Mouse (Mus musculus) spleen, adult 18-20 months (tissue): Measurements from ENCODE around the gene Cdt1.

Experiments
- DNase-seq, 2 experiments: peaks; one replicate each; pipeline ENCODE4 v3.0.0; 2022; ENCODE audit warnings: mixed read lengths in 2 of 2

Gene Cdt1

DNA sequence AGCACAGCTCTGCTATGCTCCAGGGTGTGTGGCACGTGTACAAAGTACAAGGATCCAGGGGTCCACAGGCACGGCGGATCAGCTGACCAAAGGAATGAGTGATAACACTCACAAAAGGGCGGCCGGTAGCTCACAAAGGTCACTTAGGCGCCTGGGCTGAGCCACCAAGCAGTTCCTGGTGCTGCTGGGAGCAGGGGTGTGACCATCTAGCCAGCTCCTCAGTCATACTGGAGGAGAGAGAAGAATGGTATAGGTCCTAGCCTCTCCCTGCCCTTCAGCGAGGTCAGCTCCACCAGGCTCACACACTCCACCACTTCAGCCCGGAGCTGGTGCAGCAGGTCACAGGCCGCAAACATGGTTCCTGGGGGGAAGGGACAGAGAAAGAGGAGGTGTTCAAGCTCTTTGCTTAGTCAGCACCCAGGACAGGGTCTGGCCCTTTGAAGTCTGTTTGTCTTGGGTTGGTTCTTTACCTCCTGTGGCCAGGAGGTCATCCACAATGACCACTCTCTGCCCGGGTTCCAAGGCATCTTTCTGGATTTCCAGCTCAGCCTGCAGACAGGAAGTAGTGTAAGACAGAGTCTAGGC, 6.9 kb downstream of the Cdt1 start:
- DNase-seq = no peak

DNA sequence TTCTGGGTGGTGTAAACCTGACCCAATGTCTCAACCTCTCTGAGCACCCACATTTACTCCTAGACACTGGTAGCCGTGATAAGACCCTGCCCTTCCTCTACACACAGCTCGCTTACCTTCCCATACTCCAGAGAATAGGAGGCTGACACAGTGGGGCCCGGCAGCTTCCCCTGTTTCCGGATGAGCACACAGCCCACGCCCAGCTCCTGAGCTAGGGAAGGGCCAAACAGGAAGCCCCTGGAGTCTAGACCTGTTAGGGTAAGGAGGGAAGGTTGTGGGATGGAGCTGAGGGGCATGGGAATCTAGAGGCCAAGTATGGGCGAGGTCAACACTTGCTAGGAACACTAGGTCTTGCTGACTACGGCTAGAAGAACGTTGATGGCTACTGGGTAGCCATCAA, 7.5 kb downstream of the Cdt1 start:
- no peak for DNase-seq

DNA sequence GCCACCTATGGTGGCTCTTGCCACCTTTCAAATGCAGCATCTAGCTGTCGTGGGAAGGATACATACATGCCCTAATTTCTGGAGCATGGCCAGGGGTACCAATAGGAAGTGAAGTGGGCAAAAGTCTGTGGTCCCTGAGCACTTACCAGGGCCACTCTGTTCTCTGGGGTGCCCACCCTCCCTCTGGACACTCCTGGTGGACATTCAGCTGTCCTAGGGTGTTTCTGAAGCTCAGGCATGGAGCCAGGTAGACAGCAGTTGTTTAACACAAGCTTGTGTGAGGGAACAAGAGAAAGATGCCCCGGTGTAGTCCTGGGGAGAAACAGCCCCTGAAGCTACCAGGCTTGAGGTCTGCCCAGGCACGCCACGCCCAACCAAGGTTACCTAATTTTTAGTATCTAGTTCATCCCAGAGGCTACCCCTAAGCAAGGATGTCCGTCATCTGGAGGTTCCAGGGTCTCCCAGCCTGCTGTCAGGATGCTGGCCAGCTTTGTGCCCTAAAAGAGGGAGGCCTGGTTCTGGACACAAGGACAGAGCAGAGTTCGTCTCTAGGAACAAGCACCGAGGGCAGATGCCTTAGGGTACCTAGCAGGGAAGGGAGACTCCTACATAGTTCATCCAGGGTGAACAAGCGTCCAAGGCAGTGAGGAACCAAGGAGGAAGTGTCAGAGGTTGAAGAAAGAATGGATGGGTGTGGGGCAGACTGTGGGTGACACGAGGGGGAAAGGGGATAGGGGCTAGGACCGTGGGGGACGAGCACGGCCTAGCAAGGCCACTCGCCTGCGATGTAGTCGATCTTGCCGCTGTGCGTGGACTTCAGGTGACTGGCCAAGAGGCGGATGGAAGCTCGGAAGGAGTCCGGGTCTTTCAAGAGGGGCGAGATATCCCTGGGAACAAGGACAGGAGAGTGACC, 8.2 kb downstream of the Cdt1 start:
- DNase-seq = no peak

DNA sequence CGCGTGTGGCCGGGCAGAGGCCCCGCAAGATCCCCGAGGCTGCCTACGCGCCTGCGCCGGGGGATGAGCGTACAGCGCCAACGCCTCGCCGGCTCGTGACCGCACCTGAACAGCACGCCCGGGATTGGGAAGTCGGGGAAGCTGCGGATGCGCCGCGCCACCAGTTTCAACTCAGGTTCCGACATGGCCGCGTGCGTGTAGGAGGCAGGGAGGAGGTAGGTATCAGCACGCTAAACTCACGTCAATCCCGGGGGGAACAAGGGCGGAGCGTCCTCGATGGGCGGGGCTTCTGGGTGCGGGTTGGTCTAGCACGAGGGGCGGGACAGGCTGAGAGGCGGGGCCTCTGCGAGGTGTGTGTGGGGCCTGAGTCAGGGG, 8.8 kb downstream of the Cdt1 start, which contains the start of gene Aprt:
TSS of gene Aprt (minus strand) at position 262 of the 375 bp plus-strand sequence.
- DNase-seq = peak; percentile 95 to 98

DNA sequence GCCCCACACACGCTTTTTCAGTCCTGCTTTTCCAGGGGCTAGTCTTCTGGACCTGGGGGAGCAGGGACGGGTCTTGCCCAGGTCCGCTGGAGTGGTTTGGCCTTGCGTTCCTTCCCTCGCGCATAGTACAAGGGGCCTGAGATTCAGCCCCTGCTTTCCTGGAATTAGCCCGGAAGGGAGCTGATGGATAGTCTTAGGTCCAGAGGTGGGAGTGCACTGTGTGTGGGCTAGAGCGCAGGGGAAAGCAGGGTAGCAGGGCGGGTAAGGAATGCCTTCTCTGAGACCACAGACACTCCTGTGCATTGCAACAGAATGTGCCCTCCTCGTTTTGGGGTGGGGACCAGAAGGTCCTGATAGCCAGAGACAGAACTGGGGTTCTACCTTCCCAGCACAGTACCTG, 9.3 kb downstream of the Cdt1 start:
- no peak for DNase-seq

DNA sequence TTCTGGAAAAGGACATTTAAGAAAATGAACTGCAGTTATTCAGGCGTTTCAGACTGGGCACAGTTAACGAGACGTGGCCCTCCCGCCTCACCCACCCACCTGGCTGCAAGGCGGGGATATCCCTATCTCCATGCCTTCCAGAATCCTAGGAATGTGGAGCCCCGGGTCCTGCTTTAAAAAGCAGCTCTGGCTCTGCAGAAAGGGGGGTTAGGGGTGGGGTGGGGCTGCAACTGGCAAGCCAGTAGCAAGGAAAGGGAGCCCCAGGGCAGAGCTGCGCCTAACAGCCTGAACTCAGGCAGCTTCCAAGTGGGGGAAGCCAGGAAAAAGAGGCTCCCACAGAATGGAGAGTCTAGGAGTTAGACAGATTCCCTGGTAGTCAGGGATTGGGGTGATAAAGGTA, 11.4 kb downstream of the Cdt1 start:
- DNase-seq = no peak

DNA sequence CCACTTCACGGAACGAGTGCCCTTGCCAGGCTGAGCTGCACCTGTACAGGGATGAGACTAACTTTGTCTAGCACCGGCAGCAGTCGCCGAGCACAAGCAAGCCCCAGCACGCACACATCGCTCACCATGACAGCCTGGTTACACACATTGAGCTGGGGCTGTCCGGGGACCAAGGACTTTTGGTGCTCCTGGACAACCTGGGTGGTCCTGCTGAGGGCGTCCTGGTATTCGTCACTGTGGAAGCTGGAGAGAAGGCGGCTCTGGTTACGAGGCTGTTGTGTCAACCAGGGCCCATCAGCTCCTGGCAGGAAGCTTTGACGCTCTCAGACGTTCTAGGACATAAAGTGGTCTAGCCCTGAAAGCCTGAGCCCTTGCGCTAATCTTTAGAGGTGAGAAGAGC, 13.1 kb downstream of the Cdt1 start:
- no peak for DNase-seq

DNA sequence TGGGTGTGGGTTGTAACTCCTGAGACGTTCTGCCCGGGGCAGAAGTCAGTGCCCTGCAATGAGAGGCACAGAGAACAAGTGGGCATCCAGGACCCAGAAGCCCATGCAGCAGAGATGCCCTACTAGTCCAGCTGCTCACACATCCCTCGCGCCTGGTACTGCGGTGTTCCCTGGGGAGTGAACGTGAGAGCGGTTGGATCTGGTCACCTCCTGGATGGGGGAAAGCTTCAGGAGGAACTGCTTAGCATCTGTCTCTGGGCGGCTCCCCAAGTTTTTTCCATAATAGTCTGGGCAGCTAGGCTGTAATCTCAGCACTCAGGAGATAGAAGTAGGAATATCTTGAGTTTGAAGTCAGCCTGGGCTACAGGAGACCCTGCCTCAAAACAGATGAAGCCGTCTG, 17.2 kb downstream of the Cdt1 start:
- DNase-seq = no peak

DNA sequence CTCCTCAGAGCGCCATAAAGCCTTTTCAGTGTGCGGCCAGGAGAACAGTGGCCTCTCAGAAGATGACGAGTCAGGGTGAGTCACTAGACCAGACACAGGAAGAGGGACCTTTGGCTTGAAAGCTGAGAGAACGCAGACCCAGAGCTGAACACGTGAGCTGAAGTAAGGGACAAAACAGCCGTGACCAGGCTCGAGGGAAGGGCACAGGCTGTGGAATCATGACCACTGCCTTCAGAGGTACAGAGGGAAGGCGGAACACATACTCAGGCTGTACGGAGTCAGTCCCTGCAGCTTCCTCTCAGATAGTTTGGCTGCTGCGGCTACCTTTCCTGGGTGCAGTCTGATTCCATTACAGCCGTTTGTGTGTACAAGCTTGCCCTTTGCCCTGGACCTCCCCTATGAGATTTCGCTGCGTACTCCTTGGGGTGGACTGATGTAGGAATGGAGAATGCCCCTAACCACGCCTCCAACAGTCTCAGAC, 17.6 kb downstream of the Cdt1 start:
- no peak for DNase-seq

DNA sequence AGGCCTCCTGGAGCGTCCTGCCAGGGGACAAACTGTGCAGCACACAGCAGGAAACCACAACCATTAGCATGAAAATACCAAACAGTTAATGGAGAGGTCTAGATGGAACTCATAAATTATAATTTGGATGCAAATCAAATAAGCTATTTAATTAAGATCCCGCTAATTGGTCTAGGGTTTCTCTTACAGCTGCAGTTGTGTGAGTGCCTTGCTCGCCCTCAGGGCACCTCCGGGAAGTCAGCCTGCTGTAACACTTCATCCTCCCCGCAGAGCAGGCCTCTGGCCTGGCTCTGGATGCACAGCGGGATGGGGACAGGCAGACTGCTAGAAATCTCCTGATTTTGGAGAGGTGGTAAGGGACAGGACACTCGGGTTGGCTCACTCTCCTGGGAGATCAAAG, 18.4 kb downstream of the Cdt1 start:
- no peak for DNase-seq

DNA sequence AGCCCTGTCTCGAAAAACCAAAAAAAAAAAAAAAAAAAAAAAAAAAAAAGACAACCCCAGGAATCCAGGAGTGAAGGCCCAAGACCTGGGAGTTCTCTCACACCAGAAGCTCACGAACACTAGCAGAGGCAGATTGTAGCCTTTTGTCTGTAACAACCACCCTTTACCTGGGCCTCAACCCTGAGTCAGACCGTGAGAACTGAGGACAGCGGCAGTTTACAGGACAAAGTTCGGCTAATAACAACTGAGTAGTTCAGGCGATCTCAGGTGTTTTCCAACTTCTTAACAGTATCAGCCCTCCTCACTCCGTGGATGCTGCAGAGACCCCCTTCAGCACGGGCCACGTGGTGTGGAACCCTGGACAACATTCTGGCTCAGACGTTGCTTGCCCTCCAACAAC, 18.9 kb downstream of the Cdt1 start:
- no peak for DNase-seq

DNA sequence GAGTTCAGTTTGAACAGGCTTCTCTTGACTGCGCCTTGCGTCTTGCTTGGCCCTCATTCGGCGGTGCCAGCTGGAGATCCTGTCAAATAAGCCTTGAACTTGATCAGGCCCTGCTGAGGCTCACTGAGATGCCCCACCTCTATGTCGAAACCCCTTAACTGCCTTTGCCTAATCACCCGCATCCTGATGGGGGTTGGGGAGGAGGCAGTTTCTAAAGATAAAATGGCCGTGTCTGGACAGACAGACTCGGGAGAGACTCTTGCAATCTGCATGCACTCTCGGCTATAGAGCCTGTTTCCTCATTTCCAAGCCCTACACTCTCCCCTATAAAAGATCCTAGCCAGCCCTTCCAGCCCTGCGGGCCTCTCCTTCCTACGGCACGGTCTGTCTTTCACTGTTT, 25.4 kb downstream of the Cdt1 start:
- DNase-seq = no peak

DNA sequence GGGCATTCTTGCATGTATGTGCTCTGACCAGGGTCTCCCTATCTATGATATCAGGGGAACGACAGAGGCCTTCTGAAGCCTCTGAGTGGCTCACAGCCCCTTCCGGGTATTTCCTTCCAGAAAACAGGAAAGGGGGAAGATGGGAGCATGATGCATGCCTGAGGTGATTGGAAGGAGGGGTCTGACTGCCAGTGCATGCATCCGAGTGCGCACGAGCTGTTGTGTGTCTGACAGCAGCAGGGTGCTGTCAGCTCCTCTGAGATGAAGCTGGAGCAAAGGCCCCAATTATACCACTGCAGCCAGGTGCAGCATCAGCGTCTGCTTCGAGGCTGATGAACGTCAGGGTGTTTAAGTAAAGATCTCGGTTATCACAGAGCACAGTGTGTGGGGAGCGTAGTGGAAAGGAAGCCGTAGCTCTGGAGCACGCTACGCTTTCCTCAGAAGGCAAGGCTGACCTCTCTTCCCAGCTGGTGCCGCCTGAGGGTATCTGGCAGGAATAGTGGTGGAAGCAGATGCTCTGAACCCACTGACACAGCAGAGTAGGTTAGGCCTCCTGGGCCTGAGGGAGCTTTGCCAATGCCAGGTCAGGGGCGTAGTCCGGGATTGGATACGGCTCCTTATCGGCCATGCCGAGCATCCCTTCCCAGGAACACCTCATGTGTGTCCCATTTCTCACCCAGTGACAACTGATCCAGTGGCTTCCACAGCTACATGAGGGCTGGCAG, 26.1 kb downstream of the Cdt1 start:
- DNase-seq = no peak

DNA sequence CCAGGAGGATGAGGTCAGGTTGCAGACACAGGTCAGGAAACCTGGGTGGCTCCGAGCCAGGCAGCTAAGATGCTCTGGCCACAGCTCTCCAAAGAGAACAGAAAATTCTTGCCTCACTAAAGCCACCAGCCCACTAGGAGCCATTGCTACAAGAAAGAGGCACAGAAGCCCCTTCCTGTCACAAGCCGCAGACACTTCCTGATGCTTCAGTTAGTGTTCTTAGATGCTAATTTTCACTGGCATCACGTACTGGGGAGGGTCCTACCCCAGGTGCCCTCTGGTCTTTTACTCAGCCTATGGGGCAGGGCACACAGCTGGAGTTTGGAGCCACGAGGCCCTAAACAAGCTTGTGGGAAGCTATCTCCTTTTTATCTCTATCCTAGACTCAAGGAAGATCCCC, 28.2 kb downstream of the Cdt1 start:
- DNase-seq = no peak

DNA sequence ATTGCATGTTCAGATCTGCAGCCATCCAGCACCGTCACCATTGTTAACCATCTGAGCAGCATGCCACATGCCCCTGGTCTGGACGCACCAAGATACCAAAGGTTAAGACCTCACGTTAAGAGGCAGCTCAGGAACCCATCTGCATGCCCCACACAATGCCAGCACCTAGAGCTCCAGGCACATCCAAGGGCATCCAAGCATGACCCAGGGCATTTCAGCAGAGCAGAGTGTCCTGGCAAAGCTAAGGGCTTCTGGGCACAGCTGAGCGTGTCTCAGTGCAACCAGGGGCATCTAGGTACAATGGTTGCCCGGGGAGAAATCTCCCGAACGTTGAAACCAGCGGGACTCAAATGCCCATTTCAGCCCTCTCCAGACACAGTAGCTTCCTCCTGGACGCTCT, 32.9 kb downstream of the Cdt1 start:
- DNase-seq = no peak

DNA sequence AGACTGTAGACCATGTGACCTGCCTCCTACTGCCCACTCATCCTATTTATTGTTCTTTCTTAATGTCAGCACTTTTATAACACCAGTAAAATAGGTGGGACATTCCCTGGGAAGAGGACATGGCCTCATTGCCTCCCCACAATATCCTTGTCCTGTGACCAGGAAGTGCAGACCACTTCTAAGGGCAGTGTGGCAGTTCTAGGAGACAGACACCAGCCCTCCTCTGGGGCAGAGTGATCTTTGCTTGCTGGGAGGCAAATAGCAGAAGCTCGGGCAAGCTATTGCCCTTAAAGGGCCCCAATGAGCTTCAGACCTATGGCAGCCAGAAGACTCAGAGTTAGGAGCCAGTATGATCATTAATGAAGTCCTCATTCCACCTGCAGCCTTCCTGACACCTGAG, 36.8 kb downstream of the Cdt1 start:
- no peak for DNase-seq

DNA sequence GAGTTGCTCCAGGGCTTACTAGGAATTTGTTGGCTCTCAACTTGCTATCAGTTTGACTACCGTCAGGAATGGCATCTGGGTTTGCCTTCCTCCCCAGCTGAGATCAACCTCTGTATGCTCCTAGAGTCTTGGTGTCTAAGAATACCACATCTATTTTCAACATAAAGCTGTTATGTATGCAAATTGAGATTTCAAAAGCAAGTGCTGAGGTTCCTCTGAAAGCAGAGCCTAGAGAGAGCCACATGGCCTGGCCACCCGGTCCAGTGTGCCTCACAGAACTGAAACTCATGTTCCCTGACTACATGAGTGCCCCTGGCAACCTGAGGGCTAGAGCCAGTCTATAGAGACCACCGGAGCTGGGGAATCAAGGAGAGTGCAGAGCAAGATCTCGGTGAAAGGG, 37.6 kb downstream of the Cdt1 start:
- DNase-seq = no peak

DNA sequence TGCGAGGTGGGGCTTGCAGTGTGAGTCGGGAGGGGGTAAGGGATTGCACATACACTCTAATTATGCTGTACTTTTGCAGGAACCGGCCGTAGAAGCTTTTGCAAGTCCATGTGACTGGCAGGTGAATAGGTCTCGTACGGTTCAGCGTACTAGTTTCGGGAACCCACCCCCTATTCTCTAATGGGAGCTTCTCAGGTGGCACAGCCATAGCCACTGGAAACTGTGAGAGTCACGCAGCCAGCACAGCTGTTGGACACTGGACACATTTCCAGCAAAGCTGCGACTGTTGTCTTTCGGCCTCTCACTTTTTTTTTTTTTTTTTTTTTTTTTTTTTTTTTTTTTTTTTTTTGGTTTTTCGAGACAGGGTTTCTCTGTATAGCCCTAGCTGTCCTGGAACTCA, 39.0 kb downstream of the Cdt1 start:
- no peak for DNase-seq

DNA sequence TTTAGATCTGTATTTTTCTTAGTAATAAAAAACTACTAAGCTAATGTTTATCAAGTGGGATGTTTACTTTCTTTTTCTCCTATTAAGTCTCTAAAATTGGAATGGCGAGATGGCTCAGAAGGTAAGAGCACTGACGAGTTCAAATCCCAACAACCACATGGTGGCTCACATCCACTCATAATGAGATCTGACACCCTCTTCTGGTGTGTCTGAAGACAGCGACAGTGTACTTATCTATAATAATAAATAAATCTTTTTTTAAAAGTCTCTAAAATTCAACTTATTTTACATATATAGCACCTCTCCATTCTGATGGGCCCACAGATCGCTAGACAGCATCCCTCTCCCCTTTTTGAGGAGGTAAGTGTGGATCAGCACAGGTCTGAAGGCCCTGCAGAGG, 42.4 kb downstream of the Cdt1 start:
- DNase-seq = no peak

DNA sequence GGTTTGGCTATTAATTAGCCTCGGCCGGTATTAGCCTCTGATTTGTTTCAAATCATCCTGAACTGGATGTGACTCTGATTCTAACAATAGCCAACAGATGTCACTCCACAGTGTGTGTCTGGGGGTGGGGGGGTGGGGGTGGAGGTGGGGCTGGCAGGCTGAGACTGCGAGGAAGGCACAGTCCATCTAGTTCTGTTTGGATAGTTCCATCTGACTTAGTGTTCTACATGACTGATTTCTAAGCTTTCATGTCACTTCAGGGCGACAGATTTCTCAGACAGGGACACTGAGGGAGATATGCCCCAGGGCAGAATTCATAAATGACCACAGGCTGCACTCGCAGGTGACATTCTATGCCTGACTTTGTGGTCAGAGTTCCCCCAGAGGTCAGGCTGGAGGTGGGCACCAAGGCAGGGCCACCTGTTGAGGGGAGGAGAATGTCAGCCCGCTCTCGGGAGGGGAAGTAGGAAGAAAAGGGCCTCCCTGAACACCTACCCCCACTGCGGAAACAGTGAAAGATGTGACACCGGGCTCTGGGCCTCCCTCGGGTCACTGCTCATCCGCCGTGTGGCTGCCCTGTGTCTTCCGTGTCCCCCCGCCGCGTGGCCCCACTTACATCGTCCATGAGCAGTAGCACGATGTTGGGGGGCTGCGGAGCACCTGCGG, 42.9 kb downstream of the Cdt1 start:
- DNase-seq = no peak

DNA sequence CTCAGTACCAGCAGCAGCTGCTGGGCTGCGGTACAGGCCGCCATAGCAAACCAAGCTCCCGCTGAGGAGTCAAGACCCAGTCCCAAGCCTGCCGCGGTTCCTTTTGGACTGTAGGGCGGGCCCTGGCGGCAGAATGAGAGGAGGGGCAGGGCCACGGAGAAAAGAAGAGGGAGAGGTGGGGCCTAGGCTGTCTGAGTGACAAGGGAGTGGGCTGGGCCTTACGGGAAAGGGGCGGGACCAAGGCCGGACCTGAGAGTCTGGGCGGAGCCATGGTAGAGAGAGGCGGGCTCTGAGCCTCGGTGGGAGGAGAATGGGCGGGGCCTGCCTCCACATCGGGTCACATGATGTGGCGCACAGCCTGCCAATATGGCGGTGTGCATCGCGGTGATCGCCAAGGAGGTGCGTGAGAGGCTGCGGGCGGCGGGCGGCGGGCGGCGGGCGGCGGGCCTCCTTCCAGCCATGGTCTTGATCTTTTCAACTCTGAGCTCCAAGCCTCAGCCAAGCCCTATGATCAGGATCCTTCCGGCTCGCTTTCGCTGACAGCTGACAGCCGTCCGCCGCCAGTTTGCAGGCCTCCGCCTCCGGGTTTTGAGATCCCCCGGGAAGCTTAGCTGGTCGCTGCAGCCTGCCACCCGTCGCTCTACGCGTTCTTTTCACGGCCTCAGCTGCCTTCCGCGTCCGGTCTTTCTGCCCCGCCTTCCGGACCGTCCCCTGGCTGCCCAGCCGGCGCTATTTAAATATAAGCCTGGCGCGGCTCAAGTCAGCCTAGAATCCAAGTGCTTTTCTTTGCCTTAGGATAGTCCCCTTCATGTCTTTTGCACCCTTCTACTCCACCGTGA, 43.7 kb downstream of the Cdt1 start, which contains the start of the genes Galns and Trappc2l:
TSS of gene Galns (minus strand) at position 169 of the 839 bp plus-strand sequence.
TSS of gene Trappc2l (plus strand) at position 346 of the 839 bp plus-strand sequence.
- DNase-seq = peak; percentile 93 to 96
